Mouse (Mus musculus) liver, embryonic 14.5 days (tissue): ENCODE results near the gene Gas7.

Experiments used
- CTCF ChIP-seq: IDR thresholded peaks from 2 replicates; pipeline ENCODE4 v1.5.1; 2016; ENCODE audit warnings: antibody characterized with exemption, low read depth, control low read depth
- EP300 ChIP-seq: IDR thresholded peaks from 2 replicates; pipeline ENCODE4 v1.6.1; 2016; ENCODE audit warnings: antibody characterized with exemption, low read depth

- TF ChIP-seq CTCF (no peak), EP300 (no peak)
Observed at GRCm38 (mm10) chr11:67451525-67451924, 3.7 kb upstream of the Gas7 start.
